8 mouse cellular contexts compared by ENCODE assay signal in the genomic region with DNA sequence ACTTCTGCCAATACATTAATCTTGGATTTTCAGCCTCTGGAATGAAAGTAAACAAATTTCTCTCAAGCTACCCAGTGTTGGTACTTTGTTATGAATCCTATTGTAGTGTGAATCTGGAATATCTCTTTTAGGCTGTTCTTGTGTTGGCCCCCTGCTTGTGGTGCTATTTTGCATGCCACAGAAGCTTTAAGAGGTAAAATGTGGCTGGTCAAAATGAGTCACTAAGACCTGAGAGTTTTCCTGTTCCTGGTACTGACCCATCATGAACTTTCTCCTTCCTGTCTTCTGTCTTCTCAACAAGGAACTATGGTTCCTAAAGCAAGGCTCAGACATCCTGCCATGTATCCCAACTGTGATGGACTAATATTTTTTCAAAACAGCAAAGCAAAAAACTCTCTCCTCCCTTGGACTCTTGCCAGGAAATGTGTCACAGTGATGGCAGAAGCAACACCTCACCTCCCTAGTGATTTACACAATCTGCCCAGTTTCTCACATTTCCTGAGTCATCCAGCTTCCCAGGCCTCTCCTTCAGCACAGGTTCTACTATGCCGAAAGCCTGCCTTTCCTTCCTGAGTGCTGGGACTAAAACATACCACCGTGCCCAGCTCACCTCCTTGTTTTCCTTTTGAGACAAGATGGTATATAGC. TPM values are rescaled to one million over a fixed set of nuclear protein-coding genes. Genes with fewer than 3 reads are reported as not detected.
DNase-seq lines count a peak whose midpoint lies in the region; ATAC-seq lines count a peak whose summit lies in the region.

No protein-coding gene starts in this region.

- peak; percentile 61; the same call in 1 of the 2 replicates for ATAC-seq in cerebellum, adult (ENCODE audit: insufficient number of reproducible peaks, low FRiP score, low TSS enrichment)

- DNase-seq in cerebellum, postnatal 4 days (ENCODE audit: low spot score in 2 of 2), result no peak
- peak; percentile 87 for DNase-seq in 3T3-L1 (ENCODE audit: low read depth, low spot score)
- DNase-seq in cerebellum, adult 9-11 months, result peak; percentile 42
- peak; percentile 50 to 58 for DNase-seq in left cerebral cortex, adult 18-20 months (ENCODE audit: low spot score in 2 of 2)
- no peak for DNase-seq in urinary bladder, adult 18-20 months (ENCODE audit: low spot score in 2 of 2)
- no peak for DNase-seq in kidney, postnatal 14 days
- no peak for DNase-seq in urinary bladder, postnatal 14 days (ENCODE audit: low spot score)

RNA-seq across cellular contexts. Expression of gene E130311K13Rik, which starts 12.1 kb away (rescaled TPM):
- 10 to 100 TPM; 10.3 to 11.7 TPM for total RNA-seq in left cerebral cortex, adult 18-20 months (2021)

RNA-seq across cellular contexts. Expression of gene Slc33a1, which starts 23.2 kb away (rescaled TPM):
- total RNA-seq in left cerebral cortex, adult 18-20 months (2021), result 10 to 100 TPM; 28.7 to 28.8 TPM

RNA-seq across cellular contexts. Expression of gene Gmps, which starts 34.6 kb away (rescaled TPM):
- total RNA-seq in left cerebral cortex, adult 18-20 months (2021), result 10 to 100 TPM; 48.2 to 48.7 TPM

RNA-seq across cellular contexts. Expression of gene Plch1, which starts 42.1 kb away (rescaled TPM):
- 1 to 10 TPM; 4.8 to 7.2 TPM for total RNA-seq in left cerebral cortex, adult 18-20 months (2021)

Comparison
In these comparisons a context has a peak if more than half of its experiments do, and no peak if none do; other contexts are left out.
1. DNase-seq: peak in 3T3-L1 (single experiment), cerebellum, adult 9-11 months (single experiment) and left cerebral cortex, adult 18-20 months (2 of 2); none in cerebellum, postnatal 4 days (0 of 2), urinary bladder, adult 18-20 months (0 of 2), kidney, postnatal 14 days (single experiment) and urinary bladder, postnatal 14 days (single experiment).